Mouse (Mus musculus): ENCODE results near the gene Slfn14. TPM values are rescaled to one million over a fixed set of nuclear protein-coding genes. Genes with fewer than 3 reads are reported as not detected.
"Not testable (repeated sequence)": the region's sequence is repeated elsewhere in the genome, so short reads cannot be mapped to it uniquely, and the experiment has no call there.

The Slfn14 gene
- polyA plus RNA-seq, 1 experiment from 2014 or later: 1.7 TPM

- Histone ChIP-seq H3K4me3 (replicated peaks; ENCODE audit: low read length) (no peak overlapping the region), H3K4me1 (ENCODE audit: control insufficient read depth, insufficient read depth, low read length) (no peaks in the 10 kb centered on the region; the same call in none of the 2 replicates), H3K27ac (ENCODE audit: low read length) (0 out of 2 replicates have a peak overlapping the region, but pooled peaks have one; percentile 60), H3K36me3 (ENCODE audit: control insufficient read depth, insufficient read depth, low read length) (no peaks in the 10 kb centered on the region), H3K9ac (ENCODE audit: low read length) (no peak overlapping the region), H3K27me3 (ENCODE audit: control insufficient read depth, insufficient read depth, low read length) (no peaks in the 10 kb centered on the region), H3K4me2 (ENCODE audit: low read depth, low read length) (no peak overlapping the region; the same call in 1 of the 2 replicates), H3K9me3 (replicated peaks; ENCODE audit: control insufficient read depth, low read length) (no peaks in the 10 kb centered on the region)
- ATAC-seq (ENCODE audit: insufficient read depth, low FRiP score): no peak
- WGBS: 14% methylated on average over 2 of the region's 2 CpGs
Measured at GRCm38 (mm10) chr11:83271951-83272843, 14.3 kb downstream of the Slfn14 start.

GRCm38 (mm10) chr11:83271151-83271950 lies 15.2 kb downstream of the Slfn14 start:
- no peaks in the 10 kb centered on the region; the same call in none of the 2 replicates for H3K4me1 ChIP-seq (ENCODE audit: control insufficient read depth, insufficient read depth, low read length)
- no peaks in the 10 kb centered on the region for H3K27me3 ChIP-seq (ENCODE audit: control insufficient read depth, insufficient read depth, low read length)
- H3K4me3 ChIP-seq (replicated peaks; ENCODE audit: low read length): peak overlapping the region; percentile 62
- peak overlapping the region; percentile 62 for H3K4me2 ChIP-seq (ENCODE audit: low read depth, low read length)
- H3K9ac ChIP-seq (ENCODE audit: low read length): peak overlapping the region; percentile 72
- WGBS: under 1% methylated on average over 26 of the region's 26 CpGs
- H3K9me3 ChIP-seq (replicated peaks; ENCODE audit: control insufficient read depth, low read length): no peaks in the 10 kb centered on the region
- peak overlapping the region; percentile 66 for H3K27ac ChIP-seq (ENCODE audit: low read length)
- H3K36me3 ChIP-seq (ENCODE audit: control insufficient read depth, insufficient read depth, low read length): no peaks in the 10 kb centered on the region
- peak; percentile 90 for ATAC-seq (ENCODE audit: insufficient read depth, low FRiP score)

GRCm38 (mm10) chr11:83270842-83271150 lies 15.7 kb downstream of the Slfn14 start:
- Histone ChIP-seq H3K27ac (ENCODE audit: low read length) (no peak overlapping the region), H3K4me1 (ENCODE audit: control insufficient read depth, insufficient read depth, low read length) (no peaks in the 10 kb centered on the region; the same call in 1 of the 2 replicates), H3K4me2 (ENCODE audit: low read depth, low read length) (peak overlapping the region; percentile 62), H3K36me3 (ENCODE audit: control insufficient read depth, insufficient read depth, low read length) (no peaks in the 10 kb centered on the region), H3K4me3 (replicated peaks; ENCODE audit: low read length) (peak overlapping the region; percentile 62), H3K9ac (ENCODE audit: low read length) (peak overlapping the region; percentile 72), H3K9me3 (replicated peaks; ENCODE audit: control insufficient read depth, low read length) (no peaks in the 10 kb centered on the region), H3K27me3 (ENCODE audit: control insufficient read depth, insufficient read depth, low read length) (no peaks in the 10 kb centered on the region)
- ATAC-seq (ENCODE audit: insufficient read depth, low FRiP score): peak; percentile 48
- under 1% methylated on average over 6 of the region's 6 CpGs for WGBS

GRCm38 (mm10) chr11:83263146-83263545 lies 23.4 kb downstream of the Slfn14 start:
- WGBS: 58% methylated on average over 3 of the region's 3 CpGs

GRCm38 (mm10) chr11:83262673-83263072 lies 23.9 kb downstream of the Slfn14 start:
- Histone ChIP-seq H3K36me3 (ENCODE audit: control insufficient read depth, insufficient read depth, low read length) (no peaks in the 10 kb centered on the region), H3K27ac (ENCODE audit: low read length) (no peak overlapping the region), H3K4me3 (replicated peaks; ENCODE audit: low read length) (no peak overlapping the region), H3K9me3 (replicated peaks; ENCODE audit: control insufficient read depth, low read length) (no peaks in the 10 kb centered on the region), H3K4me2 (ENCODE audit: low read depth, low read length) (no peak overlapping the region), H3K4me1 (ENCODE audit: control insufficient read depth, insufficient read depth, low read length) (no peaks in the 10 kb centered on the region), H3K9ac (ENCODE audit: low read length) (no peak overlapping the region), H3K27me3 (ENCODE audit: control insufficient read depth, insufficient read depth, low read length) (no peaks in the 10 kb centered on the region)
- no peak for ATAC-seq (ENCODE audit: insufficient read depth, low FRiP score)
- WGBS: 91% methylated on average over 1 of the region's 1 CpGs

More at GRCm38 (mm10) chr11:83263146-83263545, 23.4 kb downstream of the Slfn14 start:
- no peak for ATAC-seq (ENCODE audit: insufficient read depth, low FRiP score)
- H3K9ac ChIP-seq (ENCODE audit: low read length): no peak overlapping the region
- H3K4me2 ChIP-seq (ENCODE audit: low read depth, low read length): no peak overlapping the region
- no peak overlapping the region for H3K27ac ChIP-seq (ENCODE audit: low read length)
- H3K36me3 ChIP-seq (ENCODE audit: control insufficient read depth, insufficient read depth, low read length): no peaks in the 10 kb centered on the region
- no peaks in the 10 kb centered on the region for H3K4me1 ChIP-seq (ENCODE audit: control insufficient read depth, insufficient read depth, low read length)
- no peaks in the 10 kb centered on the region for H3K9me3 ChIP-seq (replicated peaks; ENCODE audit: control insufficient read depth, low read length)
- no peaks in the 10 kb centered on the region for H3K27me3 ChIP-seq (ENCODE audit: control insufficient read depth, insufficient read depth, low read length)
- no peak overlapping the region for H3K4me3 ChIP-seq (replicated peaks; ENCODE audit: low read length)

- H3K27ac ChIP-seq (ENCODE audit: low read length); H3K9me3 ChIP-seq (replicated peaks; ENCODE audit: control insufficient read depth, low read length); H3K4me3 ChIP-seq (replicated peaks; ENCODE audit: low read length); H3K4me1 ChIP-seq (ENCODE audit: control insufficient read depth, insufficient read depth, low read length); H3K36me3 ChIP-seq (ENCODE audit: control insufficient read depth, insufficient read depth, low read length); H3K4me2 ChIP-seq (ENCODE audit: low read depth, low read length); H3K27me3 ChIP-seq (ENCODE audit: control insufficient read depth, insufficient read depth, low read length); H3K9ac ChIP-seq (ENCODE audit: low read length); ATAC-seq (ENCODE audit: insufficient read depth, low FRiP score): not testable (repeated sequence)
- WGBS: 30% methylated on average over 5 of the region's 5 CpGs
Measured at GRCm38 (mm10) chr11:83257211-83257610, 29.3 kb downstream of the Slfn14 start.

GRCm38 (mm10) chr11:83239811-83240210 lies 46.7 kb downstream of the Slfn14 start:
- Histone ChIP-seq H3K36me3 (ENCODE audit: control insufficient read depth, insufficient read depth, low read length) (no peaks in the 10 kb centered on the region), H3K27ac (ENCODE audit: low read length) (no peak overlapping the region), H3K4me1 (ENCODE audit: control insufficient read depth, insufficient read depth, low read length) (no peaks in the 10 kb centered on the region), H3K9ac (ENCODE audit: low read length) (no peak overlapping the region), H3K4me3 (replicated peaks; ENCODE audit: low read length) (no peak overlapping the region), H3K27me3 (ENCODE audit: control insufficient read depth, insufficient read depth, low read length) (no peaks in the 10 kb centered on the region), H3K9me3 (replicated peaks; ENCODE audit: control insufficient read depth, low read length) (no peaks in the 10 kb centered on the region), H3K4me2 (ENCODE audit: low read depth, low read length) (no peak overlapping the region)
- no peak for ATAC-seq (ENCODE audit: insufficient read depth, low FRiP score)
- WGBS: 22% methylated on average over 2 of the region's 2 CpGs

GRCm38 (mm10) chr11:83238389-83238788 lies 48.1 kb downstream of the Slfn14 start:
- Histone ChIP-seq H3K4me2 (ENCODE audit: low read depth, low read length) (no peak overlapping the region), H3K4me3 (replicated peaks; ENCODE audit: low read length) (no peak overlapping the region), H3K9ac (ENCODE audit: low read length) (no peak overlapping the region), H3K4me1 (ENCODE audit: control insufficient read depth, insufficient read depth, low read length) (no peaks in the 10 kb centered on the region), H3K9me3 (replicated peaks; ENCODE audit: control insufficient read depth, low read length) (no peaks in the 10 kb centered on the region), H3K36me3 (ENCODE audit: control insufficient read depth, insufficient read depth, low read length) (no peaks in the 10 kb centered on the region), H3K27ac (ENCODE audit: low read length) (no peak overlapping the region), H3K27me3 (ENCODE audit: control insufficient read depth, insufficient read depth, low read length) (no peaks in the 10 kb centered on the region)
- no peak for ATAC-seq (ENCODE audit: insufficient read depth, low FRiP score)
- 88% methylated on average over 2 of the region's 2 CpGs for WGBS

GRCm38 (mm10) chr11:83237390-83237789 lies 49.1 kb downstream of the Slfn14 start:
- not testable (repeated sequence) for H3K9me3 ChIP-seq (replicated peaks; ENCODE audit: control insufficient read depth, low read length); H3K27ac ChIP-seq (ENCODE audit: low read length); H3K4me3 ChIP-seq (replicated peaks; ENCODE audit: low read length); ATAC-seq (ENCODE audit: insufficient read depth, low FRiP score); H3K4me1 ChIP-seq (ENCODE audit: control insufficient read depth, insufficient read depth, low read length); H3K27me3 ChIP-seq (ENCODE audit: control insufficient read depth, insufficient read depth, low read length); H3K4me2 ChIP-seq (ENCODE audit: low read depth, low read length); H3K9ac ChIP-seq (ENCODE audit: low read length); H3K36me3 ChIP-seq (ENCODE audit: control insufficient read depth, insufficient read depth, low read length)
- 72% methylated on average over 9 of the region's 9 CpGs for WGBS
